Mouse (Mus musculus): ENCODE measurements at regions not wholly inside any gene's neighbourhood (a gene's known extent, or its start where the extent isn't known, plus 50 kb on each side); places are given as distances from the start of the nearest gene placed in this dataset.
"Not testable (repeated sequence)": the region's sequence is repeated elsewhere in the genome, so short reads cannot be mapped to it uniquely, and the experiment has no call there.

DNA sequence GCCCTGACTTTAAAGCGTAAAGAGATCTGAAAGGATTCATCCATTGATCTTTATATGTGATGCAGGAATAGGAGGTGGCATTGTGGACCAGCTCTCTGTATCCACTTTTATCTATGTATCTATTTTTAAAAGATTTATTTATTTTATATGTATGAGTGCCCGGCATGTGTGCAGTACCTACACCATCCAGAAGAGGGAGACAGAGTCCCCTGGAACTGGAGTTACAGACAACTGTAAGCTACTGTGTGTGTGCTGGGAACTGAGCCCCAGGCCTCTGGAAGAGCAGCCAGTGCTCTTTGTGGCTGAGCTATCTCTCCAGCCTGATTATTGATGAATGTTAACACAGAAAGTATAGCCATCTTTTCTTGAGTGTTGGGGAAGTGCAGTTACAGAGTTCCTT lies 433.9 kb upstream of the Zfp507 start:
- no peak for DNase-seq (ENCODE audit: low read depth, low spot score)
- 88% methylated on average over 2 of the region's 2 CpGs for WGBS

DNA sequence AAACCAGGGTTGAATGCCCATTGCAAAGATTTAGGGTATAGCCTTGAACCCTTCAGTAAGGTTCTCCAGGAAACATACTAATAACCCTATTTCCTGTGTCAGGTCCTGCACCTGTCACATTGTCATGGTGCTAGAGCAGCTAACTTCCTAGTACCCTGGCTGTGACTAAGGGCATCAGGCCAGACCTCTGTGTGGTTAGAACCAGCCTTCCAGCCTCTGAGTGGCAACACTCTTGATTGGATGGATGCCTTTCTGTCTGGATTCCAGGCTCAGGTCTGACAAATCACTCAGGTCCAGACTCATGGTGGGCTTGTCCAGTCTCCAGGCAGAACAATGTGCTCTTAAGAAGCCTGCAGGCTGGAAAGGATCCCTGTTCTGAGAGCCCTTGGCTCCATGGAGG lies 426.2 kb upstream of the Zfp507 start:
- no peak for DNase-seq (ENCODE audit: low read depth, low spot score)

DNA sequence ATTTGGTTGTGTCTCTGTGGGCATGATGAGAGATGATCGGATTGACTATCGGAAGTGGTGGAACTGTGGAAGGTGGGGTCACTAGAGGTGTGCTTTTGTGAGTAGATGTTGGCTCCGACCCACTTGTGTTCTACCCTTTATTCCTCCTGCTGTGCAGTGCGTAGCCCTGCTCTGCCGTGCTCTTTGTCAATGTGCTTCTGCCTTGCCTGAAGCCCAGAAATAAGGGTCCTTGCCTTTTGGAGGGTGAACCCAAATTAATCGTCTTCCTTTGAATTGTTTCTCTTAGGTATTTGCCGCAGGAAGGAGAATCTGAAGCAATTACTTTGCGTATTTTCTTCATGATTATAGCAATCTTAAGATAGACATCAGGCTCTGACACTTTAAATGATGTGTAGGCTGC lies 421.6 kb upstream of the Zfp507 start:
- 92% methylated on average over 8 of the region's 8 CpGs for WGBS

DNA sequence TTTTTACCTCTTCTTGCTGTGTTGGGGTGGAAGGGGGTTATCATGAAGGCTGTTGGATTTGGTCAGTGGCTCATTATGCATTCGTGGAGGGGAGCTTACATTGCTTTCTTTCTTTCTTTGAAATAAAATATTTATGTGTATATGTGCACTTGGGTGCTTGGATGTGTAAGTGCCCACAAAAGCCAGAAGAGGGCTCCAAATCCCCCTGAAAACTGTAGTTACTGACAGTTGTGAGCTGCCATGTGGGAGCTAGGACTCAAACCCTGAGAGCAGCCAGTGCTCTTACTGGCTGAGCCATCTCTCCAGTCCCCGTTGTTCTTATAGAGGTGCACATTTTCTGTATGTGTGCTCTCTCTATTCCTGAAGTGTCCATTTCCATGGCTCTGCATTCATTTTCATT lies 415.6 kb upstream of the Zfp507 start:
- WGBS, result 58% methylated on average over 2 of the region's 2 CpGs

More for the DNA sequence above, 421.6 kb upstream of the Zfp507 start:
- DNase-seq (ENCODE audit: low read depth, low spot score), result no peak

DNA sequence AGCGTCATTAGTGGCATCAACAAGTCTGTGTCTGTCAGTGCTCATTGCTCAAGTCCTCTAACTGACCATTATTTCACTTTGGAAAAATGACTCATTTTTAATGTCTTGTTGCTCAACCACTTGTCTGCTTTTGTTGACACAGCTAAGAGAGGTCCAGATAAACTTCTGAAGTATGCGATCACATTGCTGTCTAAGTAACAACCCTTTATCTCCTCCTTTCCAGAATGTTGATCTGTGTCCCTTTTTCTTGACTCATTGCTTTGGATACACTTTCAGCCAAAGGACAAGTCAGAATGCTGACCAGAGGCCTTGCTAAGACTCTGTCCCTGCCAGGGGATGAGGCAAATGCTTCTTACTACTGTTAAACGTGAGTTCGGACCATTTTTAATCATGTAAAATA lies 407.2 kb upstream of the Zfp507 start:
- no peak for DNase-seq (ENCODE audit: low read depth, low spot score)
- 66% methylated on average over 4 of the region's 4 CpGs for WGBS

More for the DNA sequence above, 415.6 kb upstream of the Zfp507 start:
- DNase-seq (ENCODE audit: low read depth, low spot score), result no peak

DNA sequence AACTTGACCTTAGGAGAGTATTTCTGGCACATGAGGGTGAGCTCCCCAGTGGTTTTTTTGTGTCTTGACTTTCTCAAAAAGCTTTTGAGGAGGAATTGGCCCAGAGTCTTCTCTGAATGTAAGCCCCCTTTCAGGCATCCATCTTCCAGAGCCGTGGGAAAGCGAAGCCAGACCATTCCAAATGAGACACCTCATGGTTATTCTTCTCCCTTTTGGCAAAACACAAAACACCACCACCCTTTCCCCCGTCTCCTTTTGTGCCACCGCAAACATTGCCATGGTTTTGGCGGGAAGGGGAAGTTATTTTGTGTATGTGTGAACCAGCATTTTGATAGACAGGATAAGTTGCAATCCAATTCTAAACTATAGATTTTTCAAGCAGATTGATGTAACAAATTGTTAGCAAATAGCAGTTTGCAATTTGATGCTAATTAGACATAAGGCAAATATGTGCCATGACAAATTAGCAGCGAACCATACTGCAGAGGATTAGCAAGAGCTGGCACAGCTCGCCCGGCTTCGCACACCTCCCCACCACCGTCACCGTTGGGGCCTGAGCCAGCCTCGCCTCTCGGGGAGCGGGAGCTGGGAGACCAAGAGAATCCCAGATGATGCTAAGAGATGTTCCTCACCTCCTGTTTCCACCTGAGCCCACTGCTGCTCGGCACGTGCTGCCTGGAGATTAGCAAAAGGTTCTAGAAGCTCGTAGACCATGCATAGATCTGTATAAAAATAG lies 404.9 kb upstream of the Zfp507 start:
- DNase-seq (ENCODE audit: low read depth, low spot score), result no peak
- WGBS, result 89% methylated on average over 17 of the region's 17 CpGs

DNA sequence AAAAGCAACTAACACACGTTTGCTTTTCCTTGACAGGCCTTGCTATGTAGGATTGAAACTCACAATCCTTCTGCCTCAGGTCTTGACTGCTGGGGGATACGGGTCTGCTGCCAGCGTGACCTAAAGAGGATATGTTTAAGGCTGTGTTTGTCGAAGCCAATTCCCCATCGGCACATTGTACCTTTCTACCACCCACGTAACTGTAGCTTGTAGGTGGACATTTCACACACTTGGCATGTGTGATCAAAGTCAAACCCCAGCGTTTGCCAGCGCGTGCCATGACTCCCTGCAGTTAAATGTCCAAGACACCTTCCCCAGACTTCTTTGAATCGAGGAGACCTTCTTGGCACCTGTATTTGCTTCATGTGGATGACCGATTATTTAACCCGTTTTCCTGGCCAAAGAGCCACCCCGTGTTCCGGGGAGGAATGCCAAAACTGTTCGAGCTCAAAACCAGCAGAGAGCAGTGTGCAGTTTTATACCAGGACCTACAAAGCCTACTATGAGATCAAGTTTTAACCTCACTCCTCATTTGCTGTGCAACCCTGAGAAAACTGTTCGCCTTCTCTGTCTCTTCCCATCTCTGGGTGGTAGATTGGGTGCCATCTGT lies 395.4 kb upstream of the Zfp507 start:
- no peak for DNase-seq (ENCODE audit: low read depth, low spot score)
- WGBS, result 83% methylated on average over 16 of the region's 16 CpGs

DNA sequence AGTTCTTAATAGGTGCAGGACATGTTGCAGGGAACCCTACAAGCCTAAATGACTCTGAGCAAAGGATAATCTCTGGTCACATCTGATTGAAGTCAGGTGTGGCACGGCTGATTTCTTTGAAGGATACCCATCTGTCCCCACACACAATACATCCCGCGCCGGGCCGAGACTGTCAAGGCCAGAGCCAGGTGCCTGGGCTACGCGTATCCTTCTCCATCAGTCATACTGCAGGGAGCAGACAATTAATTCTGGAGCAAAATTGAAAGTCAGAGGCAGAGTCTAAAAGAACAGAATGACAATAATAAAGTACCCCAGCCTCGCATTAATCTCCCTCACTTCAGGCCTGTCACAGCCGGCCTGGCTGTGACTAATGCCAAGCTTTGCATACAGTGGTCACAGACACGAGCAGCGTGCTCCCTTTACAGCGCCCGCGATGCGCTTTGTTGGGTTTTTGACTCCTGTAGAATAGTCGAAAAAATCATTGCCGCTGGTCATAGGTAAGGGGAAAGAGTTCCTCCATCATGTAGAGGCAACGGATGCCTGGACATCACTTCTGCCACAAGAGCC lies 393.4 kb upstream of the Zfp507 start:
- no peak for DNase-seq (ENCODE audit: low read depth, low spot score)
- 92% methylated on average over 18 of the region's 18 CpGs for WGBS

DNA sequence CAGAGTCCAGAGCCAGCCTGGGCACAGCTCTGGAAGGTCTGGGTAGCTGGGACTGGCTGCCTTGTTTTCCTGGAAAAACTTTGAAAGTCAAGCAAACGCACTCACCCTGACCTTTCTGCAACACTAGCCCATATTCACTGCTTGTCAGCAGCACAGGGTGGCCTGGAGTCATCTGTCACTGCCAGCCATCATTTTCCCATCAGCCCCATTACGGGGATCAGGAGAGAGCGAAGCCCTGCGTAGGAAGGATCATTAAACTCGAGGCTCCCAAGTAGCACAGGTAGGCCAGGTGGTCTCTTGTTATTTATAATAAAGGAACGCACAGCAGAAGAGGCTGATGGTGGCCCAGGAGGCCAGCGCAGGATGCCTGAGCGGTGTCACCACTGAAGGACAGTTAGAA lies 389.8 kb upstream of the Zfp507 start:
- no peak for DNase-seq (ENCODE audit: low read depth, low spot score)
- 74% methylated on average over 8 of the region's 8 CpGs for WGBS

DNA sequence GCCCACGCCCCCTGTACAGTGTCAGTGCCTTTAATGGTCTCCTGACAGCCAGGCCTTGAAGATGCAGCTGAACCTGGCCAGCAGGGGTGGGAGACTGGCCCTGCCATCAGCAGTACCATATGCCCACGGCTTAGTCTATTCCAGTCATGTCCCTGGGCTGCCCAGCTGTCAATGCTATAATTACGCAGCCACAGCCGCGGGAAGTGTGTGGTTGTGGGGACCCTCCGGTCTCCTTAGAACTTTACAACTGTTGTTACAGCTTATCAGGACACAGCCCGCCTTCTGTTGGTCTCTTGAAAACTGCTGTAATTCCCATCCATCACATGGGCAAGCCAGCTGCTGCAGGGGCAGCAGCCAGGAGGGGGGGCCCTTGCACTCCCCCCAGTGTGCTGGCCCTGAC lies 375.1 kb upstream of the Zfp507 start:
- WGBS, result 38% methylated on average over 7 of the region's 7 CpGs
- no peak for DNase-seq (ENCODE audit: low read depth, low spot score)

DNA sequence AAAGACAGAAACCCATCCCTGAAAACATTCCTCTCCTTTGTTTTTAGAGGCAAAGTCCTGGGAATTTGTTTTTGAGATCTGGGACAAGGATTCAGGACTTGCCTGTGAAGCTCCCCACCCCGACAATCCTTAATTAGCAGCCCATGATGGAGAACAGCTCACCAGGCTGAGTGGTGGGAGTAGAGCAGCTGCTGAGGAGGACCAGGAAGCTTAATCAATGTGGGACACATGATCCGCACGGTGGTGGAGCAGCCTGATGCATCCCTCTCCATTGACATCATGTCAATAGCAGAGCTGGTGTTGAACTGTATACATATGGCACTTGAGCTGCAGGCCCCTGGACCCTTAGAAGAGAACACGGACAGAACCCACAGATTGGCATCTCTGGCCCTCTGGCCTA lies 372.5 kb upstream of the Zfp507 start:
- DNase-seq (ENCODE audit: low read depth, low spot score), result no peak
- WGBS, result 91% methylated on average over 4 of the region's 4 CpGs

DNA sequence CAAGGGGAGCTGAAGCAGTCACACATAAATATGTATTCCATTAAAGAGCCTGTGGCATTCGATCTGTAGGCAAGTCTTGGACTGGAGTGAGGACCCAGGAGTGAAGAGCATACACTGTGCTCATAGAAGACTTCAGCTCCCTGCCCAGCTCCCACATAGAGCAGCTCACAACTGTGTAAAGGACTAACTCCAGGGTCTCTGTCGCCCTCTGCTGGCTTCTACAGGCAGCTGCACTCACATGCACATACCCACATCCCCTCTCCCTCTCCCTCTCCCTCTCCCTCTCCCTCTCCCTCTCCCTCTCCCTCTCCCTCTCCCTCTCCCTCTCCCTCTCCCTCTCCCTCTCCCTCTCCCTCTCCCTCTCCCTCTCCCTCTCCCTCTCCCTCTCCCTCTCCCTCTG lies 369.7 kb upstream of the Zfp507 start:
- 36% methylated on average over 2 of the region's 2 CpGs for WGBS
- not testable (repeated sequence) for DNase-seq (ENCODE audit: low read depth, low spot score)

DNA sequence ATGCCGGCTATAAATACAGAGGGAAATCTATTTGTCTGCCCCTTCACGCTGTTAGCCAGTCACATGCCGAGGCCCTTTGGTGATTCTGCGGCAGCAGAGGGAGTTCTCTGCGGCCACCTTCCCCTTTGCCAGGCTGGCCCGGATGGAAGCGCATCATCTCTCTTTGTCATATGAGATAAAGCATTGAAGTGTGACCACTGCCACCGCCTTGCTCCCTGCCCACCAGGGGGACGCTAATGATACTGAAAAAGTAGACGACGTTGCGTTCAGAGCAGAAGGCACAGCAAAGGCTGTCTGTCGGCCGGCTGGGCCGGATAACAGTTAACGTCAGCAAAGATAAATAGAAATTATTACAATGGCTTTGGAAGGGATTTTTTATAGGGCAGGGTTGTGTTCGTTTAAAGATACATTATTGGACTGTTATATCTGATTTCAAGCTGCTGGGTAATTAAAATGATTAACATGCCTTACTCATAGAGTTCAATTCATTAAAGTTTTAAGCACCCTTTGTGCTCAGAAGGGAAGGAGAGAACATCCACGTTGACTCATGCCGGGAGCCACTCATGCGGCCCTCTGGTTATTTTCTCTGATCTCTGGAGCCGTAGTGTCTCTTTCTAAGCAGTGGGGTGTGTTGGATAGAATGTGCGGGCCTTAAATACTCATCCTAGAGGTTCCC lies 354.6 kb upstream of the Zfp507 start:
- DNase-seq (ENCODE audit: low read depth, low spot score), result no peak
- WGBS, result 43% methylated on average over 22 of the region's 22 CpGs

DNA sequence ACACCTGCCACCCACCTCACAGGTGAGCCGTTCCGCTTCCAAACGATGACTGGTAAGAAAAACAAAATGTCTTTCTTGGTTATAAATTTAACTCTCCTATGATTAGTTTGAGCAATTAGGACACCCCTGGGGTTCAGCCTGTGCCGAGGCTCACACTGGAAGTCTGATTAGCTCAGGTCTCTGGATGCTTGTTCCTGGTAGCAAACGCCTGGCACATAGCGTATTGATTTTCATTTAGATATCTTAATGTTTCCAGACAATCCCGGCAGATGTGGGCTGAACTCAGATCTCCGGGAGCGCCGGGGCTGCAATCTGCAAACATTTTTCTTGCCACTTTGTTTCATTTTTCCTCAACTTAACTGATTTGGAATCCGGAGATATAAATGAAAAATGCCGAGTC lies 353.8 kb upstream of the Zfp507 start:
- DNase-seq (ENCODE audit: low read depth, low spot score), result no peak

DNA sequence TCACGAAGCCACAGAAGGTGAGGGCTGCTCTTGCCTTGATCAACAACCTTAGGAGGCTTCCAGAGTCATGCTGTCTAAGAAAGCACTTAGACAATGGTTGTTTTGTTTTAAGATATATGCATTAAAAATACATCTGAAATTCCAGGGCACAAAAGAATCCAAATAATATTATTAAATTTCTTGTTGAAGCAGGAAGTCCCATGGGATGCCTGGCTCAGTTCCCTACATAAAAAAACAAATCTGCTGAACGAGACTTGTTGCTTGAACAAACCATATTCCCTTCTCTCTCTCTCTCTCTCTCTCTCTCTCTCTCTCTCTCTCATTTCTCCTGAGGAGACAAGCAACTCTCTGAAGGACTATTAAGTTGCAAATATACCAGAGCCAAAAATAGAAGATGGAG lies 352.8 kb upstream of the Zfp507 start:
- WGBS, result 34% methylated on average over 2 of the region's 2 CpGs
- DNase-seq (ENCODE audit: low read depth, low spot score), result no peak

More for the DNA sequence above, 353.8 kb upstream of the Zfp507 start:
- WGBS, result 55% methylated on average over 12 of the region's 12 CpGs

DNA sequence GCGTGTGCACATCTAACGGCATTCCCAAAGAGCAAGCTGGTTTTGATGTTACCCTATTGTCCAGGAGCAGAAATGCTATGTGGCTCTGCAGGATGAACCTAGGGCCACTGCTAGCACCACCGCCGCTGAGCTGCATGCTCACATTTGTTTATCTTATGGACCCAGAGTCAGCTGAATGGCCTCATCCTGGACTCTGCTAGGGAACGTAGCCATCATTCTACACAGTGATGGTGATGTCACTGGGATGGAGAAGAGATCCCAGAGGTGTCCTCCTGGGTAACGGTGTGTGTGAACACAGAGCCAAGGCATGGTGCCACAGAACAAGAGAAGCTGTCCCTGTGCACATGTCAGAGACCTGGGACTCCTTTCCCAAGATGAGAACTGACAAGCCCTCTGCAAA lies 352.4 kb upstream of the Zfp507 start:
- 70% methylated on average over 6 of the region's 6 CpGs for WGBS
- DNase-seq (ENCODE audit: low read depth, low spot score), result no peak

DNA sequence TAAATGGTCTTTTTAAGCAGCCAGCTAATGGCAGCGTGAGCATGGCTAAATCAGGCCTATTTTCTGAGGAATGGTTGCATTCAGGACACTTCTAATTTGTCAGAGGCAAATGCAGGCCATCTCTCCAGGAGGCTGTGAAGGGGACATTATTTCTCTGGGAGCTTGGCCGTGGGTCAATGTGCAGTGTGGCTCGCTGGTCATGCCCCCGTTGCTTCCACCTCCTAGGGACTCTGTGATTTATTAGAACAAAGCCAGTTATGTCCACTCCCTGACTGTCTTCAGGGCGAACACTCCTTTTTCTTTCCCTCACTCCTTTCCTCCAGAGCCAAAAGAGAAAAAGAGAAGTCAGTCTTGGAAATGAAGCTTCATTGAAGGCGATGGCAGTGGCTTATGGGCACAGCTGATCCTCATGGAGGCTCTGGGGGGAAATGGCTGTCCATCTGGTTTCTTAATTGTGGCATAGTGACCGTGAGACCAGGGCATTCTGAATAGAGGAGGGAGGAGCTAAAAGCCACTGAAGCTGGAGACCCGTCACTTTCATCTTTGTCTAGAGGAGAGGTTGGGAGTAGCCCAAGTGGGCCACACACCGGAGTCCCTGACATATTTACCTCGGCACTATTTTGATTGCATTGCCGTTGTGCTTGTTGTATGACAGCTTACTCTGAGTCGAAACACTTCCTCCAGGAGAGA lies 348.2 kb upstream of the Zfp507 start:
- 56% methylated on average over 12 of the region's 12 CpGs for WGBS
- no peak for DNase-seq (ENCODE audit: low read depth, low spot score)

DNA sequence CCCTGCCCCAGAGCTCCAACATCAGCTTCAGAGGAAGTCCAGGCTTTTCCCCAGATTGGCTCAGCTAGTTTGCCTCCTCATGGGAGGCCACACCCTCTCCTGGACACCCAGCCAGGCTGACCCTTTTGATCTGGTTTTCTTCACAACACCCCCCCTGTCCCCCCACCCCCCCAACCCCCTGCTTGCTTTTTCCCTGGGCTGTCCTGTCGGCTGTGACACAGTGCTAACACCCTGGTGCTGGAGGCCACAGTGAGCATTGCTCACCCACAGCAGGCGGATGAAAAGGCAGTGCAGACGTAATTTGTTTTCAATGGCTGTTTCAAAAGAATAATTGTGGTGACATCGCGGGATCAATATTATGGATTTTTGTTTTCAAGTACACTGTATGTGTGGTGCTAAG lies 333.8 kb upstream of the Zfp507 start:
- DNase-seq (ENCODE audit: low read depth, low spot score), result no peak
- 55% methylated on average over 5 of the region's 5 CpGs for WGBS

DNA sequence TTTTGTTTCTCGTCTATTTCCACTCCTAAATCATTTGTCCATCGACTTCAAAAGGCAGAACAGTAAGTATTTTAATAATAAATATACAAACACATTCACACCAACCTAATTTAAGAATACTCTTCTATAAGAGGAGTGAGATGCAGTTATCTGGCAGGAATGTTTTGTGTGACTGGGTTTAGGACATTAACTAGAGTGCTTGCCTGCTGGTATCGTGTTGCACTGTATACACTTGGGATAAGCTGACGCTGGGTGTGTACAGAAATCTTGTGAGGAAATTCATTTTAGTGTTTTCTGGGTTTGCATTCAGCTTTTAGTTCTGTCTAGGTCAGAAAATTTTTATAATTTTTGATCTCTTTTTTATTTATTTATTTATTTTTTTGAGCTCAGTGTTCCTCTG lies 331.8 kb upstream of the Zfp507 start:
- DNase-seq (ENCODE audit: low read depth, low spot score), result no peak
- WGBS, result 69% methylated on average over 4 of the region's 4 CpGs

DNA sequence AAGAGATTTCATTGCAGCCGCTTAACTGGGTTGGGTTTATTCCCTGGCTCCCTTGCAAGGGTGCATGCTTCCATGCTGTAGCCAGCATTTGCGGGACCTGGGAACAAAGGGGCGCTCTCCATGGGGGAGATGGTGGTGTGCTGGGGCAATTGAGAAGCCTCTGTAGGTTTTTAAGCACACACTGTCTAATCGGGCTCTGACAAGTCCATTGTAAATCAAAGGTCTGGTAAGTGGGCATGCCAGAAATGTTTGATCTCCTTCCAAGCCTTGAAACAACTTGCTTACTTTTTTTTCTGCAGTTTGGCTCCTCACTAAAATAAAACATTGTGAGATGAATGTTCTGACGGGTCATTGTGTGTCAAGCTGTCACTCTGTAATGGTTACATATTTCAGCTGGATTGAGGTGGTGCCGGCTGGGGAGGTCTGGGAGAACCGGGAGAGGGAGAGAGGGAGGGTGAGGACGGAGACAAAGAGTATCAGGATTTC lies 330.9 kb upstream of the Zfp507 start:
- no peak for DNase-seq (ENCODE audit: low read depth, low spot score)
- 15% methylated on average over 8 of the region's 8 CpGs for WGBS
